Mouse (Mus musculus) spleen, postnatal 10 days (tissue): ENCODE measurements around the gene Anks1.
"Not testable (repeated sequence)": the region's sequence is repeated elsewhere in the genome, so short reads cannot be mapped to it uniquely, and the experiment has no call there.

ENCODE experiments used
- DNase-seq, 2 experiments: peaks; one replicate each; pipeline ENCODE4 v3.0.0; 2021 to 2022; ENCODE audit warnings: low spot score in 2 of 2

Gene Anks1

GRCm38 (mm10) chr17:27931826-27932225 lies 22.7 kb downstream of the Anks1 start:
- DNase-seq = no peak

GRCm38 (mm10) chr17:27934136-27934910 lies 25.2 kb downstream of the Anks1 start:
- no peak for DNase-seq

DNA sequence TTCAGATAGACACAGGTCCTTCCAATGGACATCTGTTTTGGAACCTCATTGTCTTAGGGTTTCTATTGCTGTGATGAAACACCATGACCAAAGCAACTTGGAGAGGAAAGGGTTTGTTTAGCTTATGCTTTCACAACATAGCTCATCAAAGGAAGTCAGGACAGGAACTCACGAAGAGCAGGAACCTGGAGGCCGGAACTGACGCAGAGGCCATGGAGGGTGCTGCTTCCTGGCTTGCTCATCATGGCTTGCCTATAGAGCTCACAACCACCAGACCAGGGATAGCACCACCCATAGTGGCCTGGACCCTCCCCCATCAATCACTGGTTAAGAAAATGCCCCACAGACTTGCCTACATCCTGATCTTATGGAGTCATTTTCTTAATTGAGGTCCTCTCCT lies 26.0 kb downstream of the Anks1 start:
- no peak for DNase-seq

- DNase-seq = no peak
Measured at GRCm38 (mm10) chr17:27937054-27937615, 28.0 kb downstream of the Anks1 start.

- no peak for DNase-seq
Measured at GRCm38 (mm10) chr17:27938121-27938754, 29.1 kb downstream of the Anks1 start.

GRCm38 (mm10) chr17:27939028-27939427 lies 29.9 kb downstream of the Anks1 start:
- no peak for DNase-seq

DNA sequence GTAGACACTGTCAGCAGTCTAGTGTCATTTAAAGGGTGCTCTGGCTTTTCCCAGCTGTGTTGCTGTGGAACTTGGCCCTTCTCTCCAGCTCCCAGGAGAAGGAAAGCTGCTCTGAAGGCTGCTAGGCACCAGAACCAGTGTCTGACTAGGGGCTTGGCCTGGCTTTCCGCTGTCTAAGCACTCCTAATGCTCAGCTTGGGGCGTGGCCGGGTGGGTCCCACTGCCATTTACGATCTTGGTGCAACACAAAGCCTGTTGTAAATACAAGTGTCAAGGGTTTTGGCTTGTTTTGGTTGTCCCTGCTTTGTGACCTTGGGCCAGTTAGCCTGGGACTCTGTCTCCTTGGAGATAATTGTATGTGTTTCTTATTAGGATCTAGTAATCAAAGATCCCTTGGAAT lies 31.2 kb downstream of the Anks1 start:
- DNase-seq = no peak

DNA sequence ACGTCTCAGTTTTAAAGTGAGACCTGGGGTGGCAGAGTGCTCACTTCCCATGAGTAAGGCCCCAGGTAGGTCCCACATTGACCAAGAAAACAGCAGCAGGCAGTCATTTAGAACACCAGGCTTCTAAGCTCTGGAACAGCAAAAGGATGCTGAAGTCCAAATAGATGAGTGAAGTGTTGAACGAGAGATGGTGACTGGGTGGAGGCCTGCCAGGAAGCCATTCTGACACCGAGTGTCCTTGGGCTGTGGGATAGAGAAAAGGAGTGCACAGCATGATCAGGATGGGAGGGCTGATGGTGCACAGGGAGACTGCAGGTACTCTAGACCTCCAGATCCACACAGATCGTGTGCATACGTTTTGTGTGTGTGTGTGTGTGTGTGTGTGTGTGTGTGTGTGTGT lies 32.1 kb downstream of the Anks1 start:
- DNase-seq = no peak

GRCm38 (mm10) chr17:27941698-27942097 lies 32.6 kb downstream of the Anks1 start:
- no peak for DNase-seq

GRCm38 (mm10) chr17:27942131-27942530 lies 33.0 kb downstream of the Anks1 start:
- DNase-seq = no peak

- DNase-seq = no peak
Measured at GRCm38 (mm10) chr17:27945546-27946216, 36.6 kb downstream of the Anks1 start.

- DNase-seq = no peak
Measured at GRCm38 (mm10) chr17:27946371-27946770, 37.3 kb downstream of the Anks1 start.

DNA sequence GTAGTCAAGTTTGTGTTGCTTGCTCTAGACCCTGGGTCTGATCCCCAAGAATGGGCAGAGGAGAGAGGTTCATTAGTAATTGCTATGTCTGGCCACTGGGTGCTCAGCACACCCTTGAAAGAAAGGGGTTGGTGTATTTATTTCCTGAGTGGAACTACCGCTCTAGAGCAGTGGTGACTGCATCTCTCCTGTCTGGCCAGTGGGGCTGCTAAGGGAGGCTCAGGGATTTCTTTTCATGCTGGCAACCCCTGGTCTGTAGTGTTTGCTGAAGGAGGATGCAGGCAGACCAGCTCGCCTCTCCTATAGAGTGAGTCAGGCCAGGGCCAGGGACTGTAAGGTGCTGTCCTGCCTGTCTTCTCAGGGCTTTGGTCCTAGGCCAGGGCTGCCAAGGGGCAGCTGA lies 38.0 kb downstream of the Anks1 start:
- no peak for DNase-seq

DNA sequence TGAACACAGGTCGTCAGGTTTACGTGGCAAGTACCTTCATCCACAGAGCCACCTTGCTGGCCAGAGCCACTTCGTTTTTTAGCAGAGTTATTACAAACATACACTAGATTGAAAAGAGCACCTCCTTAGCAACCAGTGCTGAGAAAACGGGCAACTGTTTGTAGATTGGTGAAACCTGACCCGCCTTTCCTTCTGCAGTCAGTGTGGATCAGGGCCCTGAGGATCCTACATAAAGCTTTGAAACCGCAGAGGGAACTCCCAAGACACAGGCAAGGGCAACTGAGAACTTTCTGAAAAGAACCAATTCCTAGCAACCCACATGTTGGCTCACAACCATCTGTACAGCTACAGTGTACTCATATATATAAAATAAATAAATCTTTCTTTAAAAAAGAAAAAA lies 44.0 kb downstream of the Anks1 start:
- DNase-seq = no peak

DNA sequence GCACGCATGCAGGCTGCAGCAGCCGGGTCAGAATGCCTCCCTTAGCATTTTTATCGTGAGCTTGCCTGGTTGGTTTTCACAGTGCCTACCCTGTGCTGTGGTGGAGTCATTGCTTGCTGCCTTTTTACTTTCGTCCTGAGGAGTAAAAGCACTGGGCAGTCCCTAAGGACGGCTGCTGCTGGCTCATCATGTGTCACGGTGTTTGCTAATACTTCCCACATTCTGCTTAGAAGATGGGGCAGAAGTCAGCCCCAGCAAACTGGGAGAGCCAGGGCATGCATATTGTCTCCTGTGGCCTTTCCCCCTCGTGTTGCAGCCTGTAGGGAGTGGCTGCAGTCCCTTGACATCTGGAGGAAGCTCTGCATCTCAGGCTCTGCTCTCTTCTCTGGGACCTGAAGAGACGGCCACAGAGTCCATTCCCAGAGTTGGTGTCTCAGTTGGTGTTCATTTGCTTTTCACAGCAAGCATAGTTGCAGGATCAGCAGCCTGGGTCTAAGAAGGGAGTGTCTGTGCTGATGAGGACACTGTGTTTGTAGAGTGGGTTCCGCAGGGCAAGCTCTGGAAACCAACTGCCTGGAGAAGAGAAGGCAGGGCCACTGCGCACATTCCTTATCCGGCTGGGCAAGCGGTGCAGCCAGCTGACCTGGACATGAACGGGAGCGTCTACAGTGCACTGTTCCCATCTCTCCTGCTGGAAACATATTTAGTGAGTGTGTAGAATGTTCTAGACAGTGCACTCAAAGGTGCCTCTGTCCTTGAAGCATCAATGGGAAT lies 45.7 kb downstream of the Anks1 start:
- no peak for DNase-seq

GRCm38 (mm10) chr17:27957649-27958048 lies 48.5 kb downstream of the Anks1 start:
- DNase-seq = no peak

- no peak for DNase-seq
Measured at GRCm38 (mm10) chr17:27960128-27961111, 51.3 kb downstream of the Anks1 start.

DNA sequence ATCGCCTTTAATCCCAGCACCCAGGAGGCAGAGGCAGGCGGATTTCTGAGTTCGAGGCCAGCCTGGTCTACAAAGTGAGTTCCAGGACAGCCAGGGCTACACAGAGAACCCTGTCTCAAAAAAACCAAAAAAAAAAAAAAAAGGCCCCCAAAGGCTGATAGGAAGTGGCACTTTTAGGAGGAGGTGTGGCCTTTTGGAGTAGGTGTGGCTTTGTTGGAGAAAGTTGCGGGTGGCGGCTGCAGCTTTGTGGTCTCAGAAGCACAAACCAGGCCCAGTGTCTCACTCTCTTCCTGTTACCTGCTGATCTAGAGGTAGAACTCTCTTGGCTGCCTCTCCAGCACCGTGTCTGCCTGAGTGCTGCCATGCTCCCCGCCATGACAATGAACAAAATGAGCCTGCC lies 54.0 kb downstream of the Anks1 start:
- not testable (repeated sequence) for DNase-seq

GRCm38 (mm10) chr17:27964607-27965006 lies 55.5 kb downstream of the Anks1 start:
- no peak for DNase-seq

DNA sequence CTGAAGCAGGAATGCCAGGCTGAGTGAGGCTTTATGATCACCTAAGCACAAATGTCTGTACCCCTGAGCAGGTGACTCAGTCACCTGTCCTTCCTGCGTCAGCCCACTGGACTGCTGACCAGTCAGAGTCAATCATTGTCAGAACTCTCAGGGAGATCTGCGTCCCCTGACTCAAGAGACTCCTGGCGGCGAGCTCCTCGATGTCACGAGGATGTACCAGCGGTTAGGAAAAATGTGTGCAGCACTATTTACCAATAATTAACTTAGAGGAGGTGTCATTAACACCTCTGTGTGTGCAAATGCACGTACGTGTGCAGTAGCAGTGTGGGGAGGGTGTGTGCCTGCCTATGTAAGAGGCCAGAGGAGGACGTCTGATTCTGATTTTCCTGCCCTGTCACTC lies 56.2 kb downstream of the Anks1 start:
- DNase-seq = no peak

- DNase-seq = no peak
Measured at GRCm38 (mm10) chr17:27966056-27966455, 57.0 kb downstream of the Anks1 start.
